Mouse (Mus musculus) ovary, postnatal 36 days (tissue): Measurements from ENCODE around the gene Rbbp5.

Source experiments
- DNase-seq: peaks from one replicate; pipeline ENCODE4 v3.0.0; 2022; ENCODE audit warnings: low spot score, mixed read lengths

The Rbbp5 gene

GRCm38 (mm10) chr1:132500535-132500934, 23.4 kb downstream of the Rbbp5 start:
- DNase-seq = no peak

DNA sequence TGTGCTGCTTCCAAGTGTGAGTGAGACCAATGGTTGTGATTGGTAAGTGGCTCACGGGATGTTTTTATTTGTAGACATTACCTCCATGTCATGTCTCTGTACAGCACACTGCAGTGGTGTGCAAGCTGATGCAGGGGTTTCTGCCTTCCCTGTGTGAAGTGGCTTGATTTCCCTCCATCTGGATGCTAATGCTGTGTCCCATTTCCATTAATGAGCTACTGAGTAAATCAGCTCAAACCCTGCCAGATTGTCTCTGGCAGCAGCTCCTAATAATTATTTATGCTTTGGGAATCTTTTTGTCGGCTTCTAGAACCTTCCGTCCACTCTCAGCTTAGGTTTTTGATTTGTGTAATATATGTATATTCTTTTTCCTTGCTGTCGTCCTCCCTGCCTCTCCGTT, 28.0 kb downstream of the Rbbp5 start:
- no peak for DNase-seq

- DNase-seq = no peak
Measured at GRCm38 (mm10) chr1:132506058-132506457, 28.9 kb downstream of the Rbbp5 start, which contains the start of gene Tmem81. Gene Tmem81, plus strand, starts transcription at chr1:132506230.

- no peak for DNase-seq
Measured at GRCm38 (mm10) chr1:132506656-132507055, 29.5 kb downstream of the Rbbp5 start.

GRCm38 (mm10) chr1:132509771-132510170, 32.6 kb downstream of the Rbbp5 start:
- no peak for DNase-seq

GRCm38 (mm10) chr1:132511521-132511920, 34.4 kb downstream of the Rbbp5 start:
- DNase-seq = no peak

GRCm38 (mm10) chr1:132512106-132512505, 34.9 kb downstream of the Rbbp5 start:
- no peak for DNase-seq

GRCm38 (mm10) chr1:132515339-132515738, 38.2 kb downstream of the Rbbp5 start:
- DNase-seq = no peak

DNA sequence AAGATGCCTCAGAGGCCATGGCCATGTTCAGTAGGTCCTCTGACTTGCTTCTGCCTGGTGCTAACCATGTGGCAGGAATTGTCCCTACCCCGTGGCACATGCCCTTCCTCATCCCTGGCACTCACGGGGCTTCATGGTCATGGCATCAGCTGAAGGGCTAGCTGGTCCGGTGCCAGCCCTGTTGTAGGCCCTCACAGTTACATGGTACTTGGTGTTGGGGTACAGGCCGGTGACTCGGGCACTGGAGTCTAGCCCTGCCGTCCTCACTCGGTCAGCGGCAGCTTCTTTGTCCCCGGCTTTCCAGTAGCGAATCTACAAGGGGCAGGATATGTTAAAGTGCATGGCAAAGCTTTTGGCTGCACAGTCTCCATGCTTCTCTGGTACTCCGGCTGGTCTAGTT, 39.6 kb downstream of the Rbbp5 start:
- DNase-seq = no peak

DNA sequence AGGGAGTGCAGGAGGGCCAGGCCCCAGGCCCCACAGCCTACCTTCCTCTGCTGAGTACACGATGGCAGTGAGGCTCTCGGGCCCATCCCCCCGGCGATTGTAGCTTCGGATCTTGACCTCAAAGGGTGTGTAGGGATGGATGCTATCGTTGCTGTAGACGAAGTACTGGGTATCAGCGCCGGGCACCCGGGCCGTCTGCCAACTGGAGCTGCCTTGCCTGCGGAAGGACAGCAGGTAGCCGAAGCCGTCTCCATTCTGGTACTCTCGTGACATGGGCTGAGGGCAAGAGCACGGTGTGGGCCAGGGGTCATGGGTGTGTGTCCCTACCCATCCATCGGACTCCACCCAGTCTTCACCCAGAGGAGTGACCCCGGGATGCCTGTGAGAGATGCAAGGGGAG, 41.5 kb downstream of the Rbbp5 start:
- no peak for DNase-seq

DNA sequence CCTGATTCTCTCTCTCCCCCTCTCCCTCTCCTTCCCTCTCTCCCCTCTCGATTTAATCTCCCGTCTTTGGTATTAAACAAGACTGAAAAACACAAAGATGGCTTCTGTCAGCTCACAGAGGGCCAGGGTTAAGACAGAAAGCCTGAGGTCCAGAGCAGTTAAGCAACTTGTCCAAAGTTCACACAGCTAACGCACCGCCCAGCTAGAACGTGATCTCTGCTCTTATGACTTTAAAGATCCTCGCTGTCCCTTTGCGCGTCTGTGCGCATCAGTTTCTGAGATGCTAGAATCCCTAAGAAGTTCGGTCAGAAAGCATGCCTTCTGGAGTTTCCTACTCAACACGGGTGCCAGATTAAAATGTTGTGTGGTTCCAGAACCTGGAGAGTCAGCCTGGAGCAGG, 42.6 kb downstream of the Rbbp5 start:
- no peak for DNase-seq

GRCm38 (mm10) chr1:132520764-132521163, 43.6 kb downstream of the Rbbp5 start:
- DNase-seq = peak; percentile 71

- DNase-seq = no peak
Measured at GRCm38 (mm10) chr1:132523048-132523447, 45.9 kb downstream of the Rbbp5 start.

DNA sequence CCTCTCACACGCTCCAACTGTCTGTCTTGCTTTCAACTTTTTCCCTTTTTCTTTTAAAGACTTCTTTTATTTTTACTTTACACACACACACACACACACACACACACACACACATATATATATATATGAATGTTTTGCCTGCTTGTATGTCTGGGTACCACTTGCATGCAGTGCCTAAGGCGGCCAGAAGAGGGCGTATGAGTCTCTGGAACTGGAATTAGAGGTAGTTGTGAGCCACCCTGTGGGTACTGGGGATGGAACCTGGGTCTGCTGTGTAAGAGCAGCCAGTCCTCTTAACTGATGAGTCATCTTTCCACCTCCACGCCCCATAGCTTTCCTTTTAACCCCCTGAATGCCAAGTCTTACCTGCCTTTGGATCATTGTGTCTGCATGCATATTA, 46.8 kb downstream of the Rbbp5 start:
- DNase-seq = no peak

DNA sequence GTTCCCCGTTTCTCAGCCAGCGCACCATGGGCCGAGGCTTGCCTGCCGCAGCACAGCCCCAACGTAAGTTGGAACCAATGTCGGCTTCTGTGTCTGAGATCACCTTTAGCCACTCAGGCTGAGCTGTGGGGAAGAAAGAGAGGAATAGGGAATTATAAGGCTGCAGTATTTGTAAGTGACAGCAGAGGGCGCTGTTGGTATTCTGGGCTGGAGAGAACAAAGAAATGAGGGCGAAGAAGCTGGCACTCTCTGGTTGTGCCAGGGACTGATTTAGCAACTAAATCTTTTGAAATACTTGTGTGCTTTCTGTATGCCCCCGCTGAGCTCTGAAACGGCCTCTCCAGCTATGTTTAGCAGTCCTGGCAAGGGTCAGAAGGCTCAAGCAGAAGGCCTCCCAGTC, 48.7 kb downstream of the Rbbp5 start:
- peak; percentile 36 for DNase-seq

DNA sequence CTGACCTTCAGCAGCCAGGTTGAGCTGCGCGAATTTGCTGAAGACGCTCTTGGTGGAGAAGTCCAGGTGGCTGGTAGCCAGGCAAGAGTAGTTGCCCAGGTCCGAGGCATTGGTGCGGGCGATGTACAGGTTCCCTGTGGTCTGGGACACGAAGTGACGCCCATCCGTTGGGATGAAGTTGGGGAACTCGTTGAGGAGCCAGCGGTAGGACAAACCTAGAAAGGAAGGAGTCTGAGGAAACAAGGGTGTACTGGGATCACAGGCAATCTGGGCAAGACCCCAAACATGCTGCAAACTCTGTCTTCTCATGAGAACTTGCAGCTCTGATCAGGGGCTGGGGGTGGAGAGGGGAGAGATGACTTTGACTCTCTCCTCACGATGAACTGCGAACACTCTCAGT, 50.9 kb downstream of the Rbbp5 start:
- no peak for DNase-seq

DNA sequence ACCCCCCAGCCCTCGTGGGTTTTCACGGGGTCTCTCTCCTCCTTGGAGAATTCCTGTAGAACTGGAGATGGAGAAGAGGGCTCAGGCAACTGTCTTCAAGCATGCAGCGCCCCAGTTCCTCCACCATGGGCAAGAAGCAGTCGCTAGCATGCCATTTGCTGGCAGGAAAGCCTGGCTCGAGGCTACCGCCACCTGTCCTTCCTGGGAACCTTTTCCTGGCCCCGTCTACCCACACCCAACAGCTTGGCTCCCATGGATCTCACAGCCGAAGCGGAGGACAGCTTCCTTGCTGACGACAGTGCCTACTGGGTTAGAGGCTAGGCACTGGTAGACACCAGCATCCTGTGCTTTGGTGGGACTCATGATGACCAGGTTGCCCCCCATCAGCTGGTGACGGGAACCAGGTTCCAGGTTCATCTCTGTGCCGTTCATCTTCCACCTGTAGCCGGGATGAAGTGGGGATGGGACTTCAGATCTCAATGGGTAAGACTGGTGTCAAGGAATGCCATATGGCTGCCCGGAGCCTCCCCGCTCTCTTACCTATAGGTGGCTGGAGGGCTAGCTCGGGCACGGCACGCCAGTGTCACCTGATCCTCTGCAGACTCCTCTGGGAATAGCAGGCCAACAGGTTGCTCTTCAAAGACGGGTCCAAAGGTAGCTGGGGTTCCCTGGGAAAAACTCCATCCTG, 51.6 kb downstream of the Rbbp5 start:
- no peak for DNase-seq

DNA sequence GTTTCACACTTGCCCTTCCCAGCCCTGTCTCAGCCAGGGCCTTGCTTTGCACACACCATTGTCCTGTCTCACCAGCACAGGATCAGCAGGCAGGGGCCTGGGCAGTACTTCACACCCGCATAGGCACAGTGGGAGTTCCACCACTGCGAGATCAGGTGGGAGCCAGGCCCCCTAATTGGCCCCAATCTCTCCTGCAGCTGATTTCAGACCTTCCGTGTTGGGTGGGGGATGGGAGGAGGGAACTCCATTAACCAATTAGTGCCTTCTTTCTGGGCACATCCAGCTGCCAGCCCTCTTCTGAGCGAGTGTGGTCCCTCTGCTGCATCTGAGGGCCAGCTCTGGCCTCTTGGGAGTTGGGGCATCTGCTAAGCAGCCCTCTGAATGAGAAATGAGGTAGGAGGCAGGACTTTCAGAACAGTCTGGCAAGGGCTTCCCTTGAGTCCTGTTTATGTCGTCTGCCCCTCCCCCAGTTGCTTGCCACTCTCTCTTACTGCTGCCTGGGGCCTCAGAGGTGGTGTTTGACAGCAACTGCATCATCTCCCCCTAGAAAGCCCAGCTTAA, 53.5 kb downstream of the Rbbp5 start:
- no peak for DNase-seq

DNA sequence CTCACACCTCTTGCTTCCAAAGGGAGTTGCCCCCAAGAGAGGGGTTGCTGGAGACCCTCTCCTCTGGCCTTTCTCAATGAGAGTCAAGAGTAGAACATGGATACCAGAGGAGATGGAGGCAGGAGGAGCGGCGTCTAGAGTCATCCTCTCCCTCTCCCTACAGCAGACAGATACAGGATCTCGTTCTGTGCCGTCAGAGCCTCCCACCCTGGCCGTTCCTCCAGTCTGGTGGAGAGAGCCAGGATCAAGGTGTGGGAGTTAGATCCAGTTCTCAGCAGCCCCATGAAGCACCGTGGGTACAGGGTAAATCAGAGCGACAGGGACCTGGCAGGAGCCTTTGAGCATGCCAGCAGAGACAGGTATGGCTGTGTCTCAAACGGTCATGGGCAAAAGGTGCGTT, 55.4 kb downstream of the Rbbp5 start:
- no peak for DNase-seq

DNA sequence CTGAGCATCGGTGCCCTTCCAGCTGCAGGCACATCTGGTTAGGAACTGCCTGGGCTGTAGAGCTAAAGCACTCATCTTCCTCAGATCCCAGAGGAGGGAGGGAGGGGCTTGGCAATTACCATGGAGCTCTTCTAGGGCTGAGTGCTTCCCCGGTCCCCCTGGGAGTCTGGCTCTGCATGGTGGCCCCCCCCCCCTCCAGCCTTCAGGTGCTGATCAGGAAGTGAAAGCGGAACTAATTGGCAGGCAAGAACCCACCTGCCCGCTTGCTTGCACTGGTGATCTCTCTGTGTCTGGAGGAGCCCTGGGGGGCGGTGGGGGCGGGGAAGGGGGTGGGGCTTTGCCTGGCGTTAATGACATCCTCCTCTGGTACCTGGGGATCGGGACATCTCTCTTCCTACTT, 56.7 kb downstream of the Rbbp5 start:
- no peak for DNase-seq

GRCm38 (mm10) chr1:132535541-132535940, 58.4 kb downstream of the Rbbp5 start:
- no peak for DNase-seq

DNA sequence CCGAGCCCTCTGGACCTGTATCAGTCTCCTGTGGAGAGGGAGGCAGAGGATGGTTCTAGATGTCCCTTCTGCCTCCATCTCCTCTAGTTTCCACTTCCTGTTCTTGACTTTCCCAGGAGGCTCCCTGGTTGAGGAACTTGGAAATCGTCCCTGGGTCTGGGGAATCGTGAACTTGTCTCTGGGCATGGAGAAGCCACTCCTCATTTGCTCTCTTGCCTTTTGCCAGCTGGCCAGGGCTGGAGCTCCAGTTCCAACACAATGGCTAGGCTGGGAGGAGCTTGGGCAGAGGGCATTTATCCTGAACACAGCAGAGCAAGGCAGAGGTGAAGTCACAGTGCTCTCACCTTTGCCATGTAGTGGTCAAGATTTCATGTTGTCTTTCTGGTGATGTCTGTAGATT, 59.3 kb downstream of the Rbbp5 start:
- DNase-seq = no peak

DNA sequence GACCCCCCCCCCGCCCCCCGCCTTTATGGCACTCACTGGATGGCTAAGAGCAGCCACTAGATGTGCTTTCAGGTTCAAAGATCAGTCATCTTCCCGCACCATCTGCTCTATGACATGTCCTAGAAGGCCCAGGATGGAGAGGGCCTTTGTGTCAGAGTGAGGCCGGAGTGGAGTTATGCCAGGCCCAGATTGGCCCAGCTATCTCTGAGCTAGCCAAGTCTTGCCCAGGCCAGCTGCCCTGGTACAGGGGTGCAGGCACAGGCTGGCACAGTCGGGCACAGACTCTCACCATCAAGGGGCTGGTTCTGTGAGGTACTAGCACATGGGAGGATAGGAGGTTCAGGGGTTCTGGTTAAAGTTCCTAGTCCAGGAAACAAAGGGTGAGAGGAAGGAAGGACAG, 60.6 kb downstream of the Rbbp5 start:
- no peak for DNase-seq

DNA sequence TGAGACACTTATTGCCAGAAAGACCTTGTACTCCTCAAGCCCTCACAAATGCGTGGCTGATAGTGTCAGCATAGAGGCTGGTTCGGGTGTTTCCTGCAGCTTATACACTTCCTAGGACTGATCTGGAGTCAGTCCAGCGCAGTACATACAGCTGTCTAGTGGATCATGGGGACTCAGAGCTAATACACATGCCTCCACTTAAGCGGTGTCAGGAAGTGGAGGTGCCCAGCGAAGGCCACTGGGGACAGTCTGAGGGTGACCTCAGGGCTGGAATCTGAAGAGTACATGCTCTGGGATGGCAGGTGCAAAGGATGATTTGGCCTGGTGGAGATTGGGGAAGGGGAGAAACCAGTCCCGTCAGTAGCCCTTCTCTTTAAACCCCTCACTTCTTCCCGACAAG, 63.5 kb downstream of the Rbbp5 start:
- no peak for DNase-seq
